Mouse (Mus musculus) embryonic fibroblast, embryonic 13.5 days (primary cell): ENCODE results near the gene Lrch1.

Experiments
- CTCF ChIP-seq: IDR thresholded peaks from 2 replicates; pipeline ENCODE4 v1.5.1; 2011; ENCODE audit warnings: mild to moderate bottlenecking, control low read depth, low read length, moderate library complexity, borderline replicate concordance; ENCODE audit not compliant: insufficient read depth
- POLR2A ChIP-seq: IDR thresholded peaks from 2 replicates; pipeline ENCODE4 v1.6.1; 2011; ENCODE audit warnings: low read depth, mild to moderate bottlenecking, control low read depth, low read length, moderate library complexity

DNA sequence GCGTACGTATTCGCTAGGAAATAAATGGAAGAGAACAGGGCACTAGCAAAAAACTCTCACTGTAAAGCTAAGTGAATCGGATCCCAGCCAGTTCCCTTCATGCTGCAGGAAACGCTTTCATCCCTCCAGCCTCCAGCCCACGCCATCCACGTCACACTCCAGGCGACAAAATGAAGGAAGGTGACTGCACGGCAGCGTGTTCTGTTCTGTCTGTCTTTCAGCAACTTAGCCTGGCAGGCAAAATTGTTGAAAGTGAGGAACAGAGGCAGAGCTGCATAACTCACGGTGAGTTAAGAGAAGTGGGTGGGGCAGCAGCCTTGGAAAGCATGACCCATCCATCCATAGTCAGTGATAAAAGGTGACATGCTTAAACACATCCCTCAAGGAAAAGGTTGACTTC is 64.5 kb downstream of the Lrch1 start:
- no peak for TF ChIP-seq CTCF
- no peak for TF ChIP-seq POLR2A
